Mouse (Mus musculus): ENCODE data around the gene Prkaca. TPM values are rescaled to one million over a fixed set of nuclear protein-coding genes. Genes with fewer than 3 reads are reported as not detected.
"Not testable (repeated sequence)": the region's sequence is repeated elsewhere in the genome, so short reads cannot be mapped to it uniquely, and the experiment has no call there.

Prkaca gene
- total RNA-seq, 2 experiments from 2014 or later = 155 to 157 TPM

DNA sequence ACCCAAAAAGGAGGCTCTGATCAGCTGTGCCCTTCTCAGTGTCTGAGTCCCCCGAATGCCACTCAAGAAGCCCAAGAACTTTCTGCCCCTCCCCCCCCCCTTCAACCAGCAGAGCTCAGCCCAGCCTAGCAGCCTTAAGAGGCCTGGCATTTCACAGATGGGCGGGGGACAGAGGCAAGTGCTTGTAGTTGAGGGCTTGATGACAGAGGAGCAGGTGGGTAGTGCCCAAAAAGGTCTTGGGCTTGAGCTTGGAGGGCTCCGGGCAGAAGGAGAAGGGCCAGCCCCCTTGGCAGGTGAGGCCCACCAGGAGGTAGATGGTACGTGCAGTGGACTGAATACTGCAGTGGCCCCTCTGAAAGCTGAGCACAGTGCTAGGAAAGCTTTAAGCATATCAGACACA lies 1.7 kb downstream of the Prkaca start:
- DNase-seq (ENCODE audit: low spot score) = no peak

- peak; percentile 51 for DNase-seq (ENCODE audit: low spot score)
Observed at GRCm38 (mm10) chr8:83976101-83976630, 3.4 kb downstream of the Prkaca start.

DNA sequence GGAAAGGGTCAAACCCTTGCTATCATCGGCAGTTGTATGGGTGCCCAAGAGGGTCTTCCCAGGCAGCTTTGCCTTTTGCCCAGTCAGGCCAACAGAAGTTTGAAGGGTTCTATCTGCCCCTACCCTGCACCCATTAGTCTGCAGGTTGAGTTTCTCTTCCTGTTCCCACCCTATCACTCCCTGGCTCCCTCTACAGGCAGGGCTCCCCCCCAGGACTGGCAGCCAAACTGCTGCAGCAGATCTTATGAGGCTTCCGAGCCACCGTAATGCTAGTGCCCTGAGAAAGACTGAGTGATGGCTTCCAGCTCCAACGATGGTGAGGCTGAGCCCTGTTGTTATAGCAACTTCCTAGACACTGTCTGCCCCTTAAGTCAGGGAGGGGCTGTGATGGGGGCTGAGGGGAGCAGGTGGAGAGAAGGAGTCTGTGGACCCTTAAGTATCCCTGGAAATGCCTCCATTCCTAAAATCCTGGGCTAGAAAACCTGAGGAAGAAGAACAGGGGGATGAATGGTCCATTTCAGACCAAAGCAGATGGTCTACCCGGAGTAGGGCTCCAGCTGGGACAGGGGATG lies 4.1 kb downstream of the Prkaca start:
- no peak for DNase-seq (ENCODE audit: low spot score)

GRCm38 (mm10) chr8:83977646-83978045 lies 4.9 kb downstream of the Prkaca start:
- no peak for DNase-seq (ENCODE audit: low spot score)

GRCm38 (mm10) chr8:83978200-83978599 lies 5.4 kb downstream of the Prkaca start:
- no peak for DNase-seq (ENCODE audit: low spot score)

DNA sequence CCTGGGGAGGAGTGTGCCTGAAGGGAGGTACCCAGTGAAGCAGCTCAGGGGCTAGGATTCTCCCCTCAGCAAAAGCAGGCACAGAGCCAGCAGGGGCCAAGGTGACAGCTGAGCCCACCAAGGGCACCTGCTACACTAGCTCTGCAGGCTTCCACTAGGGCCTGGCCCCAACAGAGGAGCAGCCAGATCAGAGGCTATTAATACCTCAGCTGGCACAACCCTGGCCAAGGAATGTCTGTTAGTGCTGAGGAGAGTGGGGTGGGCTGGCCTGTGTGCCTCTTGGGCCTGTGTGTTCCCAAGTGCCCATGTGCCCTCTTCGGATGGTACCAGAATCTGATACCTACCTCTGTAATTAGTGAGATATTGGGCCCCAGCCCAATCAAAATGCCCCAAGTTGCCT lies 7.5 kb downstream of the Prkaca start:
- peak; percentile 78 for DNase-seq (ENCODE audit: low spot score)

- peak; percentile 75 for DNase-seq (ENCODE audit: low spot score)
Observed at GRCm38 (mm10) chr8:83980845-83981244, 8.1 kb downstream of the Prkaca start.

- DNase-seq (ENCODE audit: low spot score) = no peak
Observed at GRCm38 (mm10) chr8:83981533-83981932, 8.7 kb downstream of the Prkaca start.

GRCm38 (mm10) chr8:83982449-83982848 lies 9.7 kb downstream of the Prkaca start:
- no peak for DNase-seq (ENCODE audit: low spot score)

DNA sequence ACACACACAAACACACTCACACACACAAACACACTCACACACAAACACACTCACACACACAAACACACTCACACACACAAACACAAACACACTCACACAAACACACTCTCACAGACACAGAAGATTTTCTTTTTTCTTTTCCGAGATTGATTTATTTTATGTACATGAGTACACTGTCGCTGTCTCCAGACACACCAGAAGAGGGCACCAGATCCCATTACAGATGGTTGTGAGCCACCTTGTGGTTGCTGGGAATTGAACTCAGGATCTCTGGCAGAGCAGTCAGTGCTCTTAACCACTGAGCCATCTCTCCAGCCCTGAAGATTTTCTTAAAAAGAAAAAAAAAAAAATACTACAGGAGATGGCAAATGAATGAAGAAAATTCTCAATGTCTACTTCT lies 10.4 kb downstream of the Prkaca start:
- not testable (repeated sequence) for DNase-seq (ENCODE audit: low spot score)

GRCm38 (mm10) chr8:83989243-83989642 lies 16.4 kb downstream of the Prkaca start:
- no peak for DNase-seq (ENCODE audit: low spot score)

DNA sequence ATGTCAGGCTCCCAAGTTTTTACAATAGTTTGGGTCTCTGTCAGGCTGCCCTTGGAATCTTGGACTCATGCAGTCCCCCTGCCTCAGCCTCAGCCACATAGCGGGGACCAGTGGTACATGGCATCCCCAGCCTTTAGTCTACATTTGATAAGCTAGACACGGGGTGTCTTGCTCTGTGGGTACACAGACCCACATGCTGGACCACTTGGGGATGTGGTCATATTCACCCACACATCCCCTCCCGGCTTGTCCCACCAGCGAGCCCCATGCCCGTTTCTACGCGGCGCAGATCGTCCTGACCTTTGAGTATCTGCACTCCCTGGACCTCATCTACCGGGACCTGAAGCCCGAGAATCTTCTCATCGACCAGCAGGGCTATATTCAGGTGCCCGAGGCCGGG lies 17.4 kb downstream of the Prkaca start:
- no peak for DNase-seq (ENCODE audit: low spot score)

GRCm38 (mm10) chr8:83992488-83992887 lies 19.7 kb downstream of the Prkaca start:
- DNase-seq (ENCODE audit: low spot score) = no peak

GRCm38 (mm10) chr8:83994030-83994429 lies 21.2 kb downstream of the Prkaca start:
- DNase-seq (ENCODE audit: low spot score) = no peak

- no peak for DNase-seq (ENCODE audit: low spot score)
Observed at GRCm38 (mm10) chr8:83995973-83996372, 23.2 kb downstream of the Prkaca start.

GRCm38 (mm10) chr8:83996567-83997505 lies 24.0 kb downstream of the Prkaca start:
- peak; percentile 89 for DNase-seq (ENCODE audit: low spot score)

- DNase-seq (ENCODE audit: low spot score) = no peak
Observed at GRCm38 (mm10) chr8:83997511-83998141, 24.8 kb downstream of the Prkaca start, which contains the start of gene Samd1. Gene Samd1 (plus strand): TSS chr8:83997672.

DNA sequence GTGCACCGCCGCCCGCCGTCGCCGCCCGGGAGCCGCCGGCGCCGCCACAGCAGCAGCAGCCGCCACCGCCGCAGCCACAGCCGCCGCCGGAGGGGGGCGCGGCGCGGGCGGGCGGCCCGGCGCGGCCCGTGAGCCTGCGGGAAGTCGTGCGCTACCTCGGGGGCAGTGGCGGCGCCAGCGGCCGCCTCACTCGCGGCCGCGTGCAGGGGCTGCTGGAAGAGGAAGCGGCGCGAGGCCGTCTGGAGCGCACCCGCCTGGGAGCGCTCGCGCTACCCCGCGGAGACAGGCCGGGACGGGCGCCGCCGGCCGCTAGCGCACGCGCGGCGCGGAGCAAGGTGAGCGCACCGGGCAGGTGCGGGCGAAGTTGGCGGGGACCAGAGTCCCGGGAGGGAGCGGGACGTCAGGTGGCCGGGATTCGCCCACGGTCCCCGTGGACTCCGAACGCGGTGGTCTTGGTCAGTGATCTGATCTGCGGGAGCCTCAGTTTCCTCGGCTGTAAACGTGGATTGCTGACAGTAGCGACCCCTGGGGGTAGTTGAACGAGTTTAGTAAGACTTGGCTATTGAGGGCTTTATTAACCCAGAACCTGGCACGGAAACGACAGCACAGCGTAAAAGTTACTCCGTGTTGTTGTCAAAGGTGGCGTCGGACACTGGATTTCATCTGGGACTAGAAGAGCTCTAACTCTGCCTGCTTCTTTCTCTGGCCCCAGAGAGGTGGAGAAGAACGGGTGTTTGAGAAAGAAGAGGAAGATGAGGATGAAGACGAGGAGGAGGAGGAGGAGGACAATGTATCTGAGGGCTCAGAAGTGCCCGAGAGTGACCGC lies 25.7 kb downstream of the Prkaca start:
- DNase-seq (ENCODE audit: low spot score) = no peak

GRCm38 (mm10) chr8:83999057-83999705 lies 26.4 kb downstream of the Prkaca start:
- DNase-seq (ENCODE audit: low spot score) = no peak

DNA sequence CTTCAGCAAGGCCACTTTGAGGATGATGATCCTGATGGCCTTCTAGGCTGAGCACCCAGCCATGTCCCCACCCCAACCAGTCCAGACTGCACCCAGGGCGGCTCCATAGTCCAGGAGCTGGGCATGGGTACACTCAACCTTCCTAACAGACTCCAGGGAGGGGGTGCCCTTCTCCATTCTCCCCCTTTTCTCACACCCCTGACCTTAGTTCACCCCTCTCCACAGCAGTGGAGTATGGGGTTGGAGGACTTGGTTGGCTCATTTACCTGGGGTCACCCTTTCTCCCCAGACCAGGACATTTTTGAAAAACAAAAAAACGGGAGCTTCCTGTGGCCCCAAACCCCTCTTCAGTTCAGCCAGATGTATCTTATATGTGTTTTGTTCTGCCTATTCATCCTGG lies 27.0 kb downstream of the Prkaca start:
- DNase-seq (ENCODE audit: low spot score) = no peak

All from gastrocnemius, adult 18-20 months (tissue).